Mouse (Mus musculus) forebrain, embryonic 11.5 days (tissue): Measurements from ENCODE around the gene Tmem236. TPM values are rescaled to one million over a fixed set of nuclear protein-coding genes. Genes with fewer than 3 reads are reported as not detected.
A peak's percentile ranks its signal among the peaks of the same experiment; 100 is the strongest.

Experiments used
- ATAC-seq: fragments of 200-750 bp; cut with Nextera tagmentation; replicated peaks from 2 replicates; pipeline ENCODE4 v1.8.0; 2017; ENCODE audit warnings: moderate TSS enrichment; ENCODE audit not compliant: low FRiP score
- DNase-seq: peaks from one replicate; pipeline ENCODE4 v3.0.0-alpha.2; 2017; ENCODE audit warnings: low spot score
- H3K27ac ChIP-seq: fragments of 300-500 bp; sonication (generic); 2 replicates; pipeline ENCODE4 v1.5.1; 2014; ENCODE audit warnings: low read depth, low read length
- H3K27me3 ChIP-seq: fragments of 300-500 bp; sonication (generic); 2 replicates; pipeline ENCODE4 v1.6.1; 2014; ENCODE audit warnings: mild to moderate bottlenecking, low read length, mixed read lengths; ENCODE audit not compliant: control insufficient read depth, insufficient read depth
- H3K36me3 ChIP-seq: fragments of 300-500 bp; sonication (generic); 2 replicates; pipeline ENCODE4 v1.6.1; 2014; ENCODE audit warnings: mild to moderate bottlenecking, low read length, moderate library complexity, mixed read lengths; ENCODE audit not compliant: control insufficient read depth, insufficient read depth
- H3K4me1 ChIP-seq: fragments of 300-500 bp; sonication (generic); replicated peaks from 2 replicates; pipeline ENCODE4 v1.6.1; 2014; ENCODE audit warnings: low read length, mixed read lengths; ENCODE audit not compliant: control insufficient read depth, insufficient read depth
- H3K4me2 ChIP-seq: fragments of 300-500 bp; sonication (generic); 2 replicates; pipeline ENCODE4 v1.6.1; 2014; ENCODE audit warnings: low read depth, mild to moderate bottlenecking, low read length, moderate library complexity, mixed read lengths; ENCODE audit not compliant: severe bottlenecking
- H3K4me3 ChIP-seq: fragments of 300-500 bp; sonication (generic); 2 replicates; pipeline ENCODE4 v1.5.1; 2014; ENCODE audit warnings: low read depth, low read length
- H3K9ac ChIP-seq: fragments of 300-500 bp; sonication (generic); 2 replicates; pipeline ENCODE4 v1.6.1; 2014; ENCODE audit warnings: low read length
- H3K9me3 ChIP-seq: fragments of 300-500 bp; sonication (generic); 2 replicates; pipeline ENCODE4 v1.6.1; 2016; ENCODE audit warnings: low read length, mixed read lengths; ENCODE audit not compliant: control insufficient read depth
- WGBS: fragments of 180-500 bp; shearing (Covaris S2); extraction: QIAGEN DNeasy Blood & Tissue Kit; methylation state at CpG from one replicate; pipeline ENCODE4 v1.1.7; 2014; 5-methylcytosine and 5-hydroxymethylcytosine counted together
- polyA plus RNA-seq: library from polyadenylated mRNA; unstranded; fragments of >200 nt; fragmentation: Nextera tagmentation; extraction: Ambion mirVana; gene quantifications from 2 replicates; pipeline ENCODE4 v1.2.1, GENCODE M21; 2014

Gene Tmem236
- polyA plus RNA-seq, 1 experiment from 2014 or later = not detected

- Histone ChIP-seq H3K9me3 (no peaks in the 10 kb centered on the region), H3K36me3 (no peaks in the 10 kb centered on the region)
These were observed 30.0 kb downstream of the Tmem236 start for GRCm38 (mm10) chr2:14204308-14204707.

GRCm38 (mm10) chr2:14206798-14207197, 32.5 kb downstream of the Tmem236 start:
- Histone ChIP-seq H3K4me3 (no peak overlapping the region), H3K9ac (no peak overlapping the region), H3K27ac (no peak overlapping the region), H3K9me3 (no peaks in the 10 kb centered on the region), H3K27me3 (no peaks in the 10 kb centered on the region), H3K4me1 (no peaks in the 10 kb centered on the region), H3K4me2 (no peak overlapping the region), H3K36me3 (no peaks in the 10 kb centered on the region)
- ATAC-seq = no peak
- no peak for DNase-seq
- 84% methylated on average over 4 of the region's 4 CpGs for WGBS

More at GRCm38 (mm10) chr2:14204308-14204707, 30.0 kb downstream of the Tmem236 start:
- ATAC-seq (no peak), DNase-seq (no peak)
- no peak overlapping the region for H3K9ac ChIP-seq
- no peaks in the 10 kb centered on the region for H3K27me3 ChIP-seq
- H3K27ac ChIP-seq = no peak overlapping the region
- no peak overlapping the region for H3K4me2 ChIP-seq
- no peak overlapping the region for H3K4me3 ChIP-seq
- no peaks in the 10 kb centered on the region for H3K4me1 ChIP-seq
- 88% methylated on average over 1 of the region's 1 CpGs for WGBS

GRCm38 (mm10) chr2:14210731-14211130, 36.4 kb downstream of the Tmem236 start:
- Histone ChIP-seq H3K36me3 (no peaks in the 10 kb centered on the region), H3K27ac (no peak overlapping the region), H3K4me1 (peaks cover 2% of the 10 kb centered on the region; the same call in 1 of the 2 replicates), H3K4me2 (no peak overlapping the region), H3K9me3 (no peaks in the 10 kb centered on the region), H3K9ac (no peak overlapping the region), H3K27me3 (no peaks in the 10 kb centered on the region), H3K4me3 (no peak overlapping the region)
- no peak for ATAC-seq
- DNase-seq = no peak
- WGBS = 86% methylated on average over 1 of the region's 1 CpGs

DNA sequence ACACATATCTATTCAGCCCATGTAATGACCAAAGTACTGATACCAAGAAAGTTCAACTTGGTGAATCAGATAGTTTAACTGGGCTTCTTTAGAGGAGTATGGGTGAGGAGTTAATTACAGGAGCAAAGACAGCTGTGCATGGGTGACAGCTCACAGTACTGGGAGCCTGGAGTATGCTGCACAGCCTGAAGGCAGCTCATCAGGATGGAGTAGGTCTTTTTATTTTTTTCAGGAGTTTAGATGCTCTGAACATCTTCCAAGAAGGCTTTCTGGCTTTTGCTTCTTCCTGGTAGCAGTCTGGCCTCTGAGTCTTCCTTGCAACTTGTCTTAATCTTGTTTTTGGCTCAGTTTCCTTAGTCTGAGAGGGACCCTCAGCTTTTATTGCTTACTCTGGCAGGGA, 37.3 kb downstream of the Tmem236 start:
- Histone ChIP-seq H3K4me1 (peaks cover 2% of the 10 kb centered on the region; the same call in 1 of the 2 replicates), H3K27me3 (no peaks in the 10 kb centered on the region), H3K9ac (no peak overlapping the region), H3K4me2 (no peak overlapping the region), H3K4me3 (no peak overlapping the region), H3K27ac (no peak overlapping the region), H3K9me3 (no peaks in the 10 kb centered on the region), H3K36me3 (no peaks in the 10 kb centered on the region)
- no peak for ATAC-seq
- DNase-seq = no peak

- peaks cover 2% of the 10 kb centered on the region; the same call in 1 of the 2 replicates for H3K4me1 ChIP-seq
- no peaks in the 10 kb centered on the region for H3K36me3 ChIP-seq
- WGBS = 6% methylated on average over 3 of the region's 3 CpGs
- peak; percentile 75 for ATAC-seq
- no peaks in the 10 kb centered on the region for H3K9me3 ChIP-seq
- H3K27ac ChIP-seq = no peak overlapping the region
- no peak overlapping the region for H3K9ac ChIP-seq
- no peaks in the 10 kb centered on the region for H3K27me3 ChIP-seq
- no peak overlapping the region for H3K4me2 ChIP-seq
- H3K4me3 ChIP-seq = no peak overlapping the region
- DNase-seq = no peak
These were observed 40.4 kb downstream of the Tmem236 start for GRCm38 (mm10) chr2:14214764-14215163.

- no peak for DNase-seq
These were observed 42.3 kb downstream of the Tmem236 start for GRCm38 (mm10) chr2:14216653-14217052.

GRCm38 (mm10) chr2:14218126-14218525, 43.8 kb downstream of the Tmem236 start:
- 76% methylated on average over 6 of the region's 6 CpGs for WGBS

More at GRCm38 (mm10) chr2:14216653-14217052, 42.3 kb downstream of the Tmem236 start:
- no peak for ATAC-seq
- H3K9me3 ChIP-seq = no peaks in the 10 kb centered on the region
- no peak overlapping the region for H3K4me3 ChIP-seq
- no peak overlapping the region for H3K27ac ChIP-seq
- 89% methylated on average over 3 of the region's 3 CpGs for WGBS
- H3K9ac ChIP-seq = no peak overlapping the region
- no peaks in the 10 kb centered on the region for H3K36me3 ChIP-seq
- peaks cover 2% of the 10 kb centered on the region; the same call in 1 of the 2 replicates for H3K4me1 ChIP-seq
- H3K4me2 ChIP-seq = no peak overlapping the region
- H3K27me3 ChIP-seq = no peaks in the 10 kb centered on the region

DNA sequence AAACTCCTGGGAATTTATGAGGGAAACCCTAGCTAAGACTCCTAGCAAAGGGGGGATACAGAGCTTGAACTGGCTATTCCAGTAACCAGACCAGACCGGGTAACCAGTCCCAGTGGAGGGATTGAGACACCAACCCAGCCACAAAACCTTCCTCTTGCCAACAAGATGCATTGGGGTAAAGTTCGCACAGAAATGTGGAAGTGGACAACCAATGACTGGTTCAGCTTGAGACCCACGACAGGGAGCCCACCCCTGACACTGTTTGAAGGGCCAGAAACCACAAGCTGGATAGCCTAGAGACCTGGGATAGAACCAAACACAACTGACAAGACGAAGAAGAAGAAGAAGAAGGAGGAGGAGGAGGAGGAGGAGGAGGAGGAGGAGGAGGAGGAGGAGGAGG, 50.1 kb downstream of the Tmem236 start:
- H3K4me3 ChIP-seq = no peak overlapping the region
- no peak overlapping the region for H3K9ac ChIP-seq
- 72% methylated on average over 3 of the region's 4 CpGs for WGBS
- ATAC-seq (no peak), DNase-seq (no peak)
- H3K9me3 ChIP-seq = no peaks in the 10 kb centered on the region
- H3K4me1 ChIP-seq = no peaks in the 10 kb centered on the region
- H3K27me3 ChIP-seq = no peaks in the 10 kb centered on the region
- H3K36me3 ChIP-seq = no peaks in the 10 kb centered on the region
- H3K27ac ChIP-seq = no peak overlapping the region
- H3K4me2 ChIP-seq = no peak overlapping the region

More at GRCm38 (mm10) chr2:14218126-14218525, 43.8 kb downstream of the Tmem236 start:
- H3K4me3 ChIP-seq = no peak overlapping the region
- H3K27me3 ChIP-seq = no peaks in the 10 kb centered on the region
- H3K4me1 ChIP-seq = peaks cover 2% of the 10 kb centered on the region; the same call in 1 of the 2 replicates
- H3K4me2 ChIP-seq = no peak overlapping the region
- no peak overlapping the region for H3K9ac ChIP-seq
- no peak overlapping the region for H3K27ac ChIP-seq
- DNase-seq (no peak), ATAC-seq (no peak)
- no peaks in the 10 kb centered on the region for H3K36me3 ChIP-seq
- no peaks in the 10 kb centered on the region for H3K9me3 ChIP-seq

DNA sequence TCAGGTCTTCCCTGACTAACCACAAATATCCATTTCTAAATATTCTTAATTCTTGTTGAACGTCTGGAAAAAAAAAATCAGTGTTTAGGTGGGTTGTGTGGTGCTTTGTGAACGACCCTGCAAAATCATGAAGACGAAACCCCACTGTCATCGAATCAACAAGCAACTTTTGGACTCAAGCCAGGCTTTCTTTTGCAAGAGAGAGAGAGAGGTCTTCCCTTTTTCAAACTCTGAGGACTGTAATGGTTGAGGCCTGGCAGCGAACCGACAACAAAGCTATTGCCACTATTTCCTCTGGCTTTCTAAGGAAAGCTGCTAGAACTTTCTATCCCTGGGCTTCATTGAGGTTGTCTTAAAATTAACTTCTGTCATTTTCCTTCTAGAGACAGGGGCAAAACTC, 54.2 kb downstream of the Tmem236 start:
- H3K9me3 ChIP-seq = no peaks in the 10 kb centered on the region
- no peak overlapping the region for H3K27ac ChIP-seq
- ATAC-seq (no peak), DNase-seq (no peak)
- H3K4me1 ChIP-seq = no peaks in the 10 kb centered on the region
- H3K36me3 ChIP-seq = no peaks in the 10 kb centered on the region
- 82% methylated on average over 6 of the region's 6 CpGs for WGBS
- H3K4me3 ChIP-seq = no peak overlapping the region
- no peak overlapping the region for H3K9ac ChIP-seq
- no peak overlapping the region for H3K4me2 ChIP-seq
- no peaks in the 10 kb centered on the region for H3K27me3 ChIP-seq
